Mouse (Mus musculus): ENCODE measurements at regions not wholly inside any gene's neighbourhood (a gene's known extent, or its start where the extent isn't known, plus 50 kb on each side); places are given as distances from the start of the nearest gene placed in this dataset.

DNA sequence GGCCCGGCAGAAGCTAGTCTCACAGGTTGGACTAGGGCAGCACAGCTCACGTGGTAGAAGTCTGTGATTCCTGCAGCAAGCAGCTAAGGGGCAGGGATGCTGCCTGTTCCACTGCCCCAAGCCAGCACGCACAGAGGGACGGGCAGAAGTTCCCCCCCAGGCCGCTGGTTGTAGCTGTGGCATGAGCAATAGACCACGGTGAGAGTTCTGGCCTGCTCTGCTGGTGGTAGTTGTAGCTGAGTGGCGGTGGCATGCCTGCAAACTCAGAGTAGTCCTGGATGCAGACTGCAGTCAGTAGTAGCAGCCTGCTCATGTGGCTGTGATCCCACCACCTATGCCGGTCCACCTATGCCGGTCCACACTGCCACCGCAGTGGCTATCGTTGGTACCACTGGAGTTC lies 71.5 kb upstream of the Rpl39l start:
- no peak for DNase-seq (ENCODE audit: low spot score in 2 of 2)

GRCm38 (mm10) chr16:10088461-10089353 lies 81.3 kb upstream of the Rpl39l start:
- DNase-seq (ENCODE audit: low spot score in 2 of 2): peak in 1 of 2 experiments; percentile 40

- no peak for DNase-seq (ENCODE audit: low spot score in 2 of 2)
These were observed 83.7 kb upstream of the Rpl39l start for GRCm38 (mm10) chr16:10086341-10086740.

DNA sequence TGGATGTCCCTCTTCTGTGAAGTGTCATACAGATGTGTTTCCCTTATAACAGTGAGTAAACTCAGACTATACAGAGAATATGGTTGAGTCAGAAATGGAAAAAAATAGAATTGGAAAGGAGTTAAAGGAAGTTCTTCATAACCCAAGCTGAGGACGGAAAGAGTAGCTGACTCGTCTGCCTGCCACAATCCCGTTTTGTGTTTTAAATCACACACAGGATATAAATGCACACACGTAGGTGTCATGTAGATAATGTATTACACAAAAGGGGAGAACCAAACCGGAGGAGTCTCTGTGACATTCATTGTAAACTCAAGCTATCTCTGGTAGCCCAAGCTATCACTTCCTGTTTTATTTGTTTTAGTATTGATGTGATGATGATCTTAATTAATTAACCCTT lies 84.6 kb upstream of the Rpl39l start:
- no peak for DNase-seq (ENCODE audit: low spot score in 2 of 2)

DNA sequence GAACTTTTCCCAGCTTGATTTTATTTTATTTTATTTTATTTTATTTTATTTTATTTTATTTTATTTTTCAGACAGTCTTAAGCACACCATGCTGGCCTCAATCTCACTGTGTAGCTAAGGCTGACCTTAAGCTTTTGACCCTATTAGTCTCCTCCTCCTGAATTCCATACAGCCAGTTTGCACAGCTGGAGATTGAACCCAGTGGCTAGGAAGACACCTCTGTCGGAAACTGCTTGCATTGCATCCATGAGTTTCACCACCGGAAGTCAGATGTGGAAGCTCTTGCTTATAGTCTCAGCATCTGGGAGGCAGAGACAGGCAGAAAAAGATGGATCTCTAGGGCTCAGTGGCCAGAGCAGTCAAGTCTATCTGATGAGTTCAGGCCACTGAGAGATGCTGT lies 86.4 kb upstream of the Grin2a start:
- no peak for DNase-seq (ENCODE audit: low spot score in 2 of 2)

- no peak for DNase-seq (ENCODE audit: low spot score in 2 of 2)
These were observed 84.8 kb upstream of the Grin2a start for GRCm38 (mm10) chr16:10080121-10080679.

DNA sequence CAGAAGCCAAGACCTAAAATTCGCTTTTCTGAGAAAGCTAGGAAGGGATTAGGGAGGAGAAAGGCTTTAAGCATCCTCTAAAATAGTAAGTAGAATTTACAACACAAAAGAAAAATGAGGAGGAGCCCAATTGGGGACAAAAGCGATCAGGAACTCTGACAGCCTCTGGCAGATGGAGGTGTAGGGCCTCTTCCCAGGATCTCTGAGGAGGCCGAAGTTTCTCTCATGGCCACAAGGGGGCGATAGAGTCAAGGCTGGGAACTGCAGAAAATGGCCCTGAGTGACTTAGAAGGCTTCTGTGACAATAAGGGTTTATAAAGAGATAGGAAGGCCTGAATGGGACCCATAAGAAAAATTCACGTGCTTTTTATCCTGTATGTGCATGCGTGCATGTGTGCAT lies 77.8 kb upstream of the Grin2a start:
- DNase-seq (ENCODE audit: low spot score in 2 of 2): peak in 1 of 2 experiments; percentile 70

GRCm38 (mm10) chr16:10063491-10063890 lies 68.1 kb upstream of the Grin2a start:
- DNase-seq (ENCODE audit: low spot score in 2 of 2): peak; percentile 73 to 90

DNA sequence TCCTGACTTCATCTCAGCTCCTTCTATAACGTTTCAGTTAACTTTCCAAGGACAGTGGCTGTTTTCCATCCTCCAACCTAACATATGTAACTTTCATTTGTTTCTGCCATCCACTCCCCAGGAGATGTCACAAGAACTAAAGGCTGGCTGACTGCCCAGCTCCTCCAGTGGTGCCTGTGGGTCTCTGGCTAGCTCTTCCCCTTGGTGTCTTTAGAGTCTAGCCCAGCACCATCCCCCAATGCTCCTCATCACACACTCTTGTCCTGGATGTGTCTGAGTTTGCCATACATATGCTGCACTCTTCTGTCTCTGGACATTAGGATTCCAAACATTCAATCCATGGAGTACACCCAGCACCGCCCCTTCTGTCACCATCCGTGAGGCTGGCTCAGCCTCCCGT lies 62.7 kb upstream of the Grin2a start:
- DNase-seq (ENCODE audit: low spot score in 2 of 2): no peak

Measured in frontal cortex, postnatal 36 days (tissue).